Mouse (Mus musculus) thymus, adult 2 months (tissue): ENCODE results near the gene Tubb2b.

Source experiments
- CTCF ChIP-seq: fragments of 200-500 bp; IDR thresholded peaks from 2 replicates; pipeline ENCODE4 v1.5.1; 2012; ENCODE audit warnings: mild to moderate bottlenecking, control low read depth, low read length, moderate library complexity, borderline replicate concordance; ENCODE audit not compliant: control insufficient read depth, poor library complexity, insufficient read depth; ENCODE audit errors: extremely low read depth
- POLR2A ChIP-seq: fragments of 200-500 bp; IDR thresholded peaks from 2 replicates; pipeline ENCODE4 v1.6.1; 2012; ENCODE audit warnings: mild to moderate bottlenecking, low read length, control low read depth, moderate library complexity; ENCODE audit not compliant: control insufficient read depth, poor library complexity, insufficient read depth; ENCODE audit errors: extremely low read depth

GRCm38 (mm10) chr13:34109677-34110058 lies 20.6 kb downstream of the Tubb2b start:
- no peak for TF ChIP-seq CTCF
- no peak for TF ChIP-seq POLR2A
